Mouse (Mus musculus) 3T3-L1 (cell line): Measurements from ENCODE around the gene Pla2g2f.

Source experiments
- DNase-seq: peaks from one replicate; pipeline ENCODE4 v3.0.0-alpha.2; 2015; ENCODE audit warnings: low read depth, low spot score

Gene Pla2g2f

DNA sequence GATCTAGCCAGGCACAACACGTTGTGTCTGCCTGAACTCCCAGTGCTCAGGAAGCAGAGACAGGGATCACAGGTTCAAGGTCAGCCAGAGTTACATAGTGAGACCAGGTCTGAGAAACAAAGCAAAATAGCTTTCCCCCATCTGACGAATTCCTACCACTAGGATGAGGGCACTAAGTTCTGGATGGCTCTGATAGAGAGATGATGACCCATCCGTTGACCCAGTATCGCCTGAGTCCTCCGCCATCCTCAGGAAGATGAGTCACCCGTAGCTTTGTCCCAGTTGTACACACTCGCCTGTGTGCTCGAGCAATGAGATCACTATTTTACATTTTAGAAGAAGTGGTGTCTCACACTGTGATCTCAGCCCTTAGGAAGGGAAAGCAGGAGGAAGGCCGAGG is 4.8 kb upstream of the Pla2g2f start:
- DNase-seq, result peak; percentile 23

DNA sequence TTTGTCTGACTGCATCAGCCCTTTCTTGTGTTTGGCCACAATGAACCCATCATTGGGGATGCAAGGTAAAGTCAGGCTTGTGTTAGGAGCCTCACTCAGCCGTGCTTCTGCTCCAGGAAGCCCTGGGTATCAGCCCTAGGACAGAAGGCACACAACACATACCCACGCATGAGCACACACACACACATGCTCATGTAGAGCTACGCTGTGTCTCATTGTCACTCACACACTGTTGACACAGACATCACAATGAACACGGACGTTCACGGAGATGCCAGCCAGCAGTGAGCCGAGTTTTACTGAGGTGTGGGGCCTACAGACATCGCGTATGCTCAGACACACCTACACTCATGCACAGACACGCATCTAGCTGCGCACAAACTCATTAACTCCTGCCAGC is 1.4 kb downstream of the Pla2g2f start:
- DNase-seq, result no peak

DNA sequence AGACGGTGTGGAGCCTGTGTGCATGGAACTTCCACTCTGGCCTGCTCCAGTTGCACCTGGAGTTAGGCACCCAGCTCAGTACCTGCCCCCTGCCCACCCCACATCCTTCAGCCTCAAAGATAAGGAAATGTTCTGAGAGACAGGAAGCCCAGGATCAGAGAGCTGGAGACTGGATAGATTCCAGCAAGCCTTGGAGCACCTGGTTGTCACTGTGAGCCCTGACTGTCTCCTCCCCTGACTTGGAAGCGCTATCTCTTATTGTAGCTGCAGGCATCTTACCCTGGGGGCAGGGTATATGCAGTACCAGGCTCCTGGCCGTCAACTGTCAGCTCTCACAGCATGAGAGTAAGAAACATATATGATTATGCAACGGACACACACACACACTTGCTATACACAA is 2.0 kb downstream of the Pla2g2f start:
- no peak for DNase-seq

DNA sequence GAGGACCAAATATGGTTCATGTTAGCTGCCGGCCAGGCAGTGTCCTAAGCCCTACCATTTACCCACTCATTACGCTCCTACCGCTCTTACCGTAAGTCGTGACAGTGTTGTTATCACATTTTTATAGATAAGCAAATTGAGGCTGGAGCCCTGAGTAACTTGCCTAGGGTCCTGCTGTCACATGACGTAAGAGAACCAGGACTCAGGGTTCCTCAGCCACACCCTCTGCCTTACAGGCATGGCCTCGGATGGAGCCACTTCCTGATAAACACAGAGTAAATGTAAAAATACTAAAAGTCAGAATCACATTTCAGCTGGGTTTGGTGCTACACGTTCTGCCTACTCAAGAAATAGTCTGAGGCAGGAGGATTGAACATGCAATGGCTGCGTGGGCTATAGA is 3.0 kb downstream of the Pla2g2f start:
- no peak for DNase-seq

DNA sequence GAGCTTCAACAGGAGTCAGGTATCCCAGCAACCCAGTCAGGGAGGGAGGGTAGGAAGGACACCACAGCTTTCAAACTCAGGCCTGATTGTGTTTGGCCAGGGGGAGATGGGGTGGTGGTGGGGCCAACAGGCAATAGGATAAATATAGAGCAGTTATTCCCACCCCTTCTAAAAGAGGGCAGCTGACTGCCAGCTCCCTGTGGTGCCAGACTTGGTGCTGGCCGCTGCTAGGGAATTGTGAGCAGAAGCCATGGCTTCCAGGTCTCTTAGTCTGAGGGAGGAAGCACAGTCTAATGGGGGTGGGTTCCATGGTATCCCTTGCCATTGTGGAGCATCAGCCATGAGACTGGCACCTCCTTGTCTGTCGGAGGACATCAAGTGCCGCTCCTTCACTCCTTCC is 3.8 kb downstream of the Pla2g2f start:
- DNase-seq, result no peak

DNA sequence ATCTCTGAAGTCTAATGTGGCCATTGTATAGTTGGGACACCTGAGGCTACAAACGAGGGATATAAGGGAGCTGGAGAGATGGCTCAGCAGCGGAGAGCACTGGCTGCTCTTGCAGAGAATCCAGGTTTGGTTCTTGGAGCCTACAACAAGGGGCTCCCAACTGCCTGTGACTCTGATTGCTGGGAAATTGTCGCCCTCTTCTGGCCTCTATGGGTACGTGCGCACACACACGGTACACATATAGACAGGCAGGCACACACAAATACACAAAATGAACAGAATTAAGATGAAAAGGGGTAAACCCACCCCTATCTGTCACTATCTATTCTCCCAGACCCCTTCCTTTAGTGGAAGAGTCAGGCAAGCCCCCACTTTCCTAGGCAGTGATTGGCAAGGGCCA is 4.8 kb downstream of the Pla2g2f start:
- no peak for DNase-seq

DNA sequence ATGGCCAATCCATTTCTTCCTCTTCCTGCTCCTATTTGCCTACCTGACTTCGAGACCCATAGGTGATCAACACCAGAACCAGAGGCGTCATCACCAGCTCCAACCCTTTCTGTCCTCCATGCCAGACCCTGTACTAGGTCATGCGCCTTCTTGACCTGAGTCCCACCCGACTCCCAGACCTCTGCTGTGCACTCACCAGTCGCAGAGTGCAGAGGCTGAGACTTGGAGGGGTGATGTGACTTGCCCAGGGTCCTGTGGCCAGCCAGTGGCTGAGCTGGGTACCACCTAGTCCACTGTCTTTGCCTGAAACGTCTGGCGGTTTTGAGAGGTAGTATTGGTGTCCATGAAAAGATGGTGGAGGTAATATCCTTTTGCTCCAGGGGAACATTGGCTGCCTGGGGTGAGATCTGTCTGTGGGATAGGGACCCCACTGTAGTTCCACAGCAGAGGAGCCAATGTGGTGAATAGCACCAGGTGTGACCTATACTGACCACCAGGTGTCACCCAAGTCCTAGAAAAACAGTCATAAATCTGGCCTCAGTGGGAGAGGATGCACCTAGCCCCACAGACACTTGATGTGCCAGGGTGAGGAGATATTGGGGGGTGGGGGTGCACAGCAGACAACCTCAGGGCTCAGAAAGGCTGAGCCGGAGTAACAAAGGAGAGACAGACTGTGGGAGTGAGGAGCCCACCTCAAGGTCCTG is 8.9 kb downstream of the Pla2g2f start:
- peak; percentile 65 for DNase-seq

DNA sequence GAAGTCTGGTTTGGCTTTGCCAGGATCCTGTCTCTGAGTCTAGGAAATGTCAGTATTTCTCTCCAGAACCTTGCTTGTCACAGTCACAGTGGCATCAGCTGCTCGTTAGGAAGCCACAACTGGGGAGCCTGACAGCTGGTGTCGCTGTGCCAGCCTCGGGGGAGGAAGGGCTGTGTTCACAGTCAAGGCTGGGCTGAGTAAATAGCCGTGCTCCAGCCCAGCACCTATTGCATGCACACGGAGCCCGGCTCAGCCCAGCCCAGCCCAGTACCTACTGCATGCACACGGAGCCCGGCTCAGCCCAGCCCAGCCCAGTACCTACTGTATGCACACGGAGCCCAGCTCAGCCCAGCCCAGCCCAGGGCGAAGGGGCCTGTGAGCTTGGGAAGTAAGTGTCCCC is 9.6 kb downstream of the Pla2g2f start:
- no peak for DNase-seq

DNA sequence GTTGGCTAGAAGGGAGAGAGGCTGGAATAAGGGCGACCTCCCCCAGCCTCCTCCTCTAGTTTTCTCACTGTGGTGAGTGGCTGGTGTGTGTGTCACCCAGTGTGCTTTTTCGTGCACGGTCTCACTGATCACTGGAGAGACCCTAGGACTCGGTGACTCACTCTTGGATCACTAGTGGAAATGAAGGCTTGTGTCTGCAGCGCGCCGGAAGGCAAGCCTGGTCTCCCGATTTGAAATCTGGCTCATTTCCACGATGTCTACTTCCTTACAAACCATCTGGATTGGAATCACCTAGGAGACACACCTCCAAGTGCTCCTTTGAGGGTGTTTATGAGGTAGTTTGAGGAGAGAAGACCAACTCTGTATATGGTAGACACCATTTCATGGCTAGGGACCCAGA is 10.6 kb downstream of the Pla2g2f start:
- no peak for DNase-seq

DNA sequence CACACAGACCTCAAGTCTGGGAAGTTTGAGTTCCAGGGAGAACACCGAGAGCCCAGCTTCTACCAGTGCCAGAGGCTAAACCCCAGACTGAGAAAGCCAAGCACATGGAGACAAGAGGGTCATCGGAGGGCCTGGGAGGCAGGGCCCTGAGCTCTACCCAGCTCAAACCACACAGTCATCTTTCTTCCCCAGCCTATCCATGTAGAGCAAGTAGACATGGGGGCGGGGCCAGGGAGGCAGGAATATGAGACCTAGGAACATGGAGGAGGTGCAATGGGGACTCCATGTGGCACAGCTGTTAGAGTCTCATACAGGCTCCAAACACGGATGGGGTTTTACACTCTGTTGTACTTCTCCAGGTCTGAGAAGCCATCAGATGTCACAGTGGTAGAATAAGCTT is 11.5 kb downstream of the Pla2g2f start:
- DNase-seq, result peak; percentile 5

DNA sequence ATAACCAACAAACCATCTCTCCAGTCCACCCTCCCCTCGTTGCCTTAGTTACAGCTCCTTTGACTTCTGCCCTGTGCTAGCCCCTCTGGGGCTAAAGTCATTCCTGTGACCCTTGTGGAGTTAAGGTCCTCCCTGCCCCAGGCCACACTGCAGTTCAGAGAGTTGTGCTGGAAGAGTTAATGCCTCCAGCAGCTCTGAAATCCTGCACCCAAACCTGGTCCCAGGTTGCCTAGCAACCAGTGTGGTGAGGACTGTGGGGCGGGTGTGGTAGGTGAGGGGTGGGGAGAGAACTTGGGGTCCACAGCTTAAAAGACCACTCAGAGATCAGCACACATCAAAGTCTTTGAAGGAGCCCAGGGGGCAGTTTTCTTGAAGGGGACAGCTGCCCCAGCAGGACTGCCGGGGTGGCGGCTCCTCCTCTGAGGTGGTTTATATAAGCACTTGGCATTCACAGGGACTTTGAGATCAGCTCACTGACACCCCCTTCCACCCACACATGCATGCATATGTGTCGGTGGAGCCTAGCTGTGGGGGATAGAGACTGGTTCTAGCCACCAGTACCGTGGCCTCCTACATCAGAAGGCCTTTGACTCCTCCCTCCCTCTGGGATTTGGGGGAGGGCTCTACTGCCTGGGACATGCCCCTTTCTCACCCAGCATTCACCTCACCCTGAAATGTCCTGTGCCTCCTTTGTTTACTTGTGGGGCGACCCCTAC is 18.1 kb downstream of the Pla2g2f start:
- no peak for DNase-seq

DNA sequence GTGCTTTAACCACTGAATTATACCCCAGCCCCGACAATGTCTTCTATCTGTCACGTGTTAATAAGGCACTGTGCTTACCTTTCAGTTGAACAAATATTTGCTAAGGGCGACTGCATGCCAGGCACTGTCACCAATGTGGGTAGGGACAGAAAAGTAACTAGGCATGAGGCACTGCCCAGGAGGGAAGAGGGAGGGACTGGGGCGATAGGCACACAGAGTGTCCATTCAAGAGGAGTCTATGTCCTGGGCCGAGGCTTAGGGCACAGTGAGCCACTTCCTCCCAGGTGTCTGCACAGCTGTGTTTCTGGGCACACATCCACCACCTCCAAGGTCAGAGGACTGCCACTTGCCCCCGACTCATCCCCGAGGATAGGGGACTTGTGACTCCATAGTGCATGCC is 20.4 kb downstream of the Pla2g2f start, which contains the start of gene Ubxn10:
Gene Ubxn10, minus strand, starts transcription at position 137 of the 400 bp plus-strand sequence.
- no peak for DNase-seq

DNA sequence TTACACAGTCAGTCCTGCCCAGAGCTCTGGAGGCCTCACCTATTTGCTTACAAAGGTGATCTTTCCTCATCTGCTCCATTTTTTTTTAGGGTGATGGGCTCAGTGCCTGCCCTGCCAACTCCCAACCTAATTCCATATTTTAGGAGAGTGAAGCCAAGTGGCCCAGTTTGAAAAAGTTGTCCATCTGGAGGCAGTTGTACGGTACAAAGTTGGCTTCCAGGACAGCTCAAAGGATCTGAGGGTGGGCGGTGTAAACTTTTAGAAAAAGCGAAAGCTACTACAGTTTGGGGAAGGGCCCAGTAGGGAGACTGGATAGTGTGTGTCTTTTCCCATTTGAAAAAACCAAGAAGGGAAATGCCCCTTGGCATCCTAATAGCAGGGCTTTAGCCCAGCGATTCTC is 22.6 kb downstream of the Pla2g2f start:
- no peak for DNase-seq

DNA sequence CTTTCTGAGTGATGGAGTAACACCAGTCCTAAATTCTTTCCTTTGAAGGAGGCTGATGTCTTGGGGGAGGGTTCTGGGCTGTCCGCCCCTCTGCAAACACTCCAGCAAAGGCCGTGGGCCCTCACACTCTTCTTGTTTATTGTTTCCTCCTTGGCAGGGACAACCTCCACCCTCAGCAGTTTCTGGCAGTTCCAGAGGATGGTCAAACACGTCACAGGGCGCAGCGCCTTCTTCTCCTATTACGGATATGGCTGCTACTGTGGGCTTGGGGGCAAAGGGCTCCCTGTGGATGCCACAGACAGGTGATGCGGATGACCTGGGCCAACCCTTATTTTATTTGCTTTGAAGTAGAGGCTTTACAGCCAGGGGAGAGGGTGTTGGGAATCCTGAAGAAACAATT is 23.3 kb downstream of the Pla2g2f start:
- DNase-seq, result no peak

DNA sequence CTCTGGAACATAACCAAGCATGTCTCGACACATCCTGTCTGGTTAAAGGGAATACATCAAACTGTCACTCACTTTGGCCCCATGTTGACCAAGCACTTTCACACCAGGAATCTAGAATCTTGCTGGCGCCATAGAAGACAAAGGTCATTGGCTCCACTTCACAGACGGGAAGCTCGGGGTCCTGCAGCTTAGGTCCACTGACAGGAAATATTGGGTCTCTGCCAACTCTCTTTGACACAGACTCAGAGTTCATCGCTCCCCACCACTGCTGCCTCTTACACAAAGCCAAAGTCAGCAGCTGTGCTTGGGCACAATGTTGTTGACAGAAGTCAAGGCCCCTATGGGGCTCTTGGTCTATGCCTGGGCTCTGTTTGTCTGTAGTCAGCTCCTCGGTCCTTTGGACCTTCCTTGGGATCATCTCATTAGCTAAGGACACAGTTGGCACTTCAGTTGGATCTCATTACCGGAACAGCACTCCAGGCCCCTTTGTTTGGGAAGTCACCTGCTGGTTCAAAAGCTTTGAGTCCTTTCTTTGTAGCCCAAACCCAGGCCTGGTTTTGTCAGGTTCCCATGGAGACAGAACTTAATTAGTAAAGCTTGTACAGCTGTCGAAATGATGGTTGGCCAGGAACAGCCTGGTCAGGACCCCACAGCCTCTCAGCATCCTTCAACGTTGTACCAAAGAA is 28.3 kb downstream of the Pla2g2f start:
- no peak for DNase-seq

DNA sequence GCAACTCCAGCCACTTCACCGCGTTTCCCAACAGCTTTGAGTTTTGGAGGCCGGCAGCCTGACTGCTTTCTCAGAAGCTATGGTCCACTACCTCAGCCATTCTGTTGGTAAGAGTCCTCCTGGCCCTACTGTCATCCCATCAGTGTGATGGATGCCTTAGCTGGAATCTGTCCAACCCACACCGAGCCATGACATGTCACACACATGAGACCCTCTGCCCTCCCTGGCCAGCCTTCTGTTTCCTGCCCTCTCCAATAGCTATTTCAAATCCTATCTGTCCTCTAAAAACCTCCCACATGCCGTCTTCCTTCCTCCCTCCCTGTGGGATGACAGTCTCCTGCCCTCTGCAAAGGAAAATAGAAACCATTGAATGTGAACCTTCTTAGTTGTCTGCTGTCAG is 31.7 kb downstream of the Pla2g2f start:
- no peak for DNase-seq

DNA sequence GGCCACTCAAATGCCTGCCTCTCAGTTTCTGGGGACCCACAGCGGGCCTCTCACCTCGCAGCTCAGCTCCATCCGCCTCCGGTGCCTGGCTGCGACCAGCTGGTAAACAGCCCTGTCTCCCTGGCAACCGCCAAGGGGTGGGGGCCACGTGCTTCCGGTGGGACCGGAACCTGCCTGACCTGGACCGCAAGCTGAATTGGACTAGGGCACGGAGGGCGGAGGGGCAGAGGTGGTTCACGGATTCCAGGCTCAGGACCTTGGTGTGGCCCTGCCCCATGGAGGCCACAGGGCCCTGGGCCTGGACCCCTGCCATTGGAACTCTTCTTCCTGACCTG is 32.3 kb downstream of the Pla2g2f start:
- DNase-seq, result no peak

DNA sequence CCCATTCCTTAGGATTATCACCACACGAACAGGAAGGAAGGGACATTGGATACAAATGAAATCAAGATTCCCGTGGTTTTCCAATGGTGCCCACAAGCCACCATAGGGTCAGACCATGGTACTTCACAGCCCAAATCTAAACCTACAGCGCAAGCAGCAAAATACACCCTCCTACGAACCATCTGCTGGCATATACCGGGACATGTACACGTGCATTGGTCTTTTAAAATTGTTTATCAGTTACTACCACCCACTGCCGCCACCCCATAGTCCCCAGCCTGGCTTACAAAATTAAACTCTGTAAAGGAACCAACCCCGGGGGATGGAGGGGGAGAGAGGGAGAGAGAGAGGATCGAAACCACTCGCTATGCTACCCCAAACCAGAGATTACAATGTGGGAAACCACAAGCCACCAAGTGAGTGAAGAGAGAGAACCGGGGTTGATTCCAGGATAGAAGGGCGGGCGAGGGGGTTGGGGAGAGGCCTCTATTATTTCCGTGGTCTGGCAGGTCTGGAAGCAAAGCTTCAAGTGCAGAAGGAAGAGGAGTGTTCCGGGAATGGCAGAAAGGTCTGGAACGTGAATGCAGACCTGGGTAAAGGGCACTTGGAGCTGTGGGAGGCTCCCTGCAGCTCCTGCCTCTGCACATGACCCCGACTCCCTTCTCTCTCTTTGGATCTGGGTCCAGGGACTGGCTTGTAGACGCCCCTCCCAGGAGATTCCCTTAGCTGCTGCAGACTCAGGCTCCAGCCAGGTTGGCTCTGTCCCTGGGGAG is 32.9 kb downstream of the Pla2g2f start, which contains the start of gene Pla2g2c:
Gene Pla2g2c, plus strand, starts transcription at position 439 of the 773 bp plus-strand sequence.
- no peak for DNase-seq

DNA sequence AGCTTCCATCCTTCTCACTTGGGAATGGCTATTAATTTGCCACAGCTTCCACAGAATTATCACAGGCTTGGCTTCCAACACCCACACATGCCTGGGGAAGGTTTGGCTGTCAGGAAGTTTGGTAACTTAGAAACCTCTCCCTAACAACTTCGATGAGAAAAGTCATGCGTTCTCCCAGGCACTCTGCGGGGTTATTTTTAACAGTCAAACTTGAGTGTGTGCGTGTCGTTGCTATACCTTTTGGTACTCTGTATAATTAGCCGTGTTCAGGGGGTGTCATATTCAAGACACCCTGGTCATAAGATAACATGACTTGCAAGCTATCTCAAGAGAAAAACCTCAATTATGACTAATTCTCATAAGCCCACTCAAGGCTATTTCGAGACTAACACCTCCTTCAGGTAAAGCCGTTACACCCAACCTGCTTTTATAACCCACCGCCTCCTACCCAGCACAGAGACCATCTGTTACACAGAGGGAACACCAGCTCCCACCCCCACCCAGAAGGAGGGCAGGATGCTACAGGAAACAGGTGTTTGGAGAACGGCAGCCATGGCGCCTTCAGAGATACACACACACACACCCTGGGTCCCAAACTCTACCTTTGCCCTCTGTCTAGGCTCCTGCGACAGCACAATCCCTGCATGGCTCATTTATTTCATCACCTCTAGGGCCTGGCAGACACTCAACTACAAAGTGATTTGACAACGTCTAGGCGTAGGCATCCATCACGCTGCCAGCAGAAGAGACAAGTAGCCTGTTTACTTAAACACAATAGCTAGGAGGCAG is 33.7 kb downstream of the Pla2g2f start:
- no peak for DNase-seq

DNA sequence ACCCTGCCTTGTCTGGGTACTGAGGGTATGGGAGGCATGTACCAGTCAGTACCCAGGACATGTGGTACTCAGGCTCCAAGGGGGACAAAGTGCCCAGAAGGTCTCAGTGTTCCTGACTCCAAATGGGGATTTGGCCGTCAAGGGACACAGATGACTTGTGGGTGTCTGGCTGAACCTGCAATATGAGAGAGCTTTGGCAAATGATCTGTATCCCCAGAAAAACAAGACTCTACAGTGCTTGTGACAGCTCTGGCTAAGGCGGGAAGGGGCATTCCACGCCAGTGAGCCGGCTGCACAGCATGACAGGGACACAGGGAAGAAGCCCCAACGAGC is 38.2 kb downstream of the Pla2g2f start:
- DNase-seq, result no peak

DNA sequence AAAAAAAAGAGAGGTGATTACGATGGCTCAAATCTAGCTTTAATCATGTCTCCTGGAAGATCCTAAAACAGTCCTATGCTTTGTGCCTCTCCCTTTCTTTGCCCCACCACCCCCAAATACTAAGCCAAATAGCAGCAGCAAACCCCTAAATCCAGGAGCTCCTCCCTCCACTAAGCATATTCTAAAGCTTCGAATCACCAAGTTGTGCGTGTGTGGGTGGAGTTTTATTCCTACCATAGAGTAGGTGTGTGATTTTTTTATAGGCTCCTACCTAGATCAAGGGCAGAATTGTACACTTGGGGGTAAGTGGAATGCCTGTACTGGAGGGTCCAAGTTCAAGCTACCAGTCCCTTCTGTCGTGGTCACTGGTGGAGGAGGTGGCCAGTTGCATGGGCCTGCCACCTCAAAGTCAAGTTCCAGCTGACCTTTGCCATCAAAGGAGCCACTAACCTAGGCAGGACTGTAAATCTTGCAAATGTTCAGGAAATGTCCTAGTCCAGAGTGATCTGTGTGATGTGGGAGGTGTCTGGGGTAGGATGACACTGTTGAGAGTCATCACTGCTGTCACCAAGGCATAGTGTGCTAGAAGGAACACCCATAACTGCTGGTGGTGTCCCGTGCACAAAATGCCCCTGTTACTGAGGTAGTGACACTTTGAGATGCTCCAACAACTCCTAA is 38.7 kb downstream of the Pla2g2f start:
- no peak for DNase-seq
